Comparison of ENCODE assay signal across 11 mouse cellular contexts in the genomic region with DNA sequence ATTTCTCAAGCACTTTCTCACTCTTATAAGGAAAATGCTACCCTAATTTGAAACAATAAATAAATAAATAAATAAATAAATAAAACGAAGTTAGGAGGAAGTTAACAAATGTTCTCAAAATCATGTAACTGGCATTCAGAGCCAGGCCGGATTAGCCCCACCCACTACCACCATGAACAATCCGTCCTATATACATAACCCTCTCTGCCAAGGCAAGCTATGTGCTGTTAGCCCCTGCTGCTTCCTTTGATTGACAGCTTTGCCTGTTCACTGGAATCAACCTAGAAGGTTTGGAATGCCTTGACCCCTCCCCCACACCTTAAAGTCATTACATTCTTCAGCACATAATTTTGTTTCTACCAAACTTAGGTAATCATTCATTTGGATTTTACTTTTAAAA. TPM values are rescaled to one million over a fixed set of nuclear protein-coding genes. Genes with fewer than 3 reads are reported as not detected.
DNase-seq lines count a peak whose midpoint lies in the region; ATAC-seq and TF ChIP-seq lines count a peak whose summit lies in the region.
"Had no signal": no experiment of that assay in that cellular context is flagged by ENCODE, and none has a peak within 500 bp of the region (broad histone marks: within the 10 kb centered on the region; RNA-seq: fewer than 3 reads in every experiment).

No protein-coding gene starts in this region.

- peak overlapping the region; percentile 98; the same call in 1 of the 2 replicates for H3K4me2 ChIP-seq in heart, embryonic 12.5 days
- no peak overlapping the region for H3K4me2 ChIP-seq in lung, embryonic 16.5 days (ENCODE audit: low read depth, low read length)
- H3K4me2 ChIP-seq in liver, embryonic 16.5 days (ENCODE audit: low read depth, low read length) = peak overlapping the region; percentile 98
- no peak overlapping the region for H3K4me2 ChIP-seq in forebrain, postnatal 0 days (ENCODE audit: low read depth)

- WGBS in heart, embryonic 12.5 days = 52% methylated on average over 3 of the region's 3 CpGs
- 57% methylated on average over 3 of the region's 3 CpGs for WGBS in lung, embryonic 16.5 days
- WGBS in lung, adult 2 months = 38% methylated on average over 3 of the region's 3 CpGs
- WGBS in liver, embryonic 16.5 days (ENCODE audit: insufficient replicate concordance) = 47% methylated on average over 3 of the region's 3 CpGs
- 78% methylated on average over 3 of the region's 3 CpGs for WGBS in forebrain, postnatal 0 days

- H3K27me3 ChIP-seq in heart, embryonic 12.5 days (replicated peaks) = no peaks in the 10 kb centered on the region
- H3K27me3 ChIP-seq in lung, embryonic 16.5 days (ENCODE audit: control insufficient read depth, insufficient read depth, low read depth, low read length) = no peaks in the 10 kb centered on the region
- no peaks in the 10 kb centered on the region for H3K27me3 ChIP-seq in liver, embryonic 16.5 days (ENCODE audit: control insufficient read depth, insufficient read depth, low read depth, low read length)
- H3K27me3 ChIP-seq in forebrain, postnatal 0 days (ENCODE audit: insufficient read depth, low read length) = no peaks in the 10 kb centered on the region

- no peak overlapping the region for H3K9ac ChIP-seq in heart, embryonic 12.5 days
- H3K9ac ChIP-seq in lung, embryonic 16.5 days (ENCODE audit: low read length) = no peak overlapping the region
- H3K9ac ChIP-seq in liver, embryonic 16.5 days (ENCODE audit: low read depth, low read length) = no peak overlapping the region
- H3K9ac ChIP-seq in forebrain, postnatal 0 days = no peak overlapping the region

- no peak for TF ChIP-seq CTCF in lung, adult 2 months (IDR thresholded peaks at IDR 0.05; ENCODE audit: insufficient read depth, low read length)
- TF ChIP-seq CTCF in forebrain, postnatal 0 days (IDR thresholded peaks at IDR 0.05; ENCODE audit: low read depth) = no peak

- peak overlapping the region; percentile 98; the same call in 1 of the 2 replicates for H3K27ac ChIP-seq in heart, embryonic 12.5 days (ENCODE audit: poor library complexity, severe bottlenecking)
- peak overlapping the region; percentile 95; the same call in 1 of the 2 replicates for H3K27ac ChIP-seq in lung, embryonic 16.5 days (ENCODE audit: low read length)
- H3K27ac ChIP-seq in liver, embryonic 16.5 days (ENCODE audit: low read length) = peak overlapping the region; percentile 98
- no peak overlapping the region for H3K27ac ChIP-seq in forebrain, postnatal 0 days (ENCODE audit: low read depth, low read length)

- H3K36me3 ChIP-seq in heart, embryonic 12.5 days = peaks cover 20% of the 10 kb centered on the region
- H3K36me3 ChIP-seq in lung, embryonic 16.5 days (ENCODE audit: control insufficient read depth, insufficient read depth, low read length) = peaks cover 10% of the 10 kb centered on the region
- 0 out of 2 replicates have a peak, but pooled peaks cover 4% of the 10 kb centered on the region for H3K36me3 ChIP-seq in liver, embryonic 16.5 days (ENCODE audit: control insufficient read depth, insufficient read depth)
- H3K36me3 ChIP-seq in forebrain, postnatal 0 days (ENCODE audit: insufficient read depth) = no peaks in the 10 kb centered on the region

- intact Hi-C loops in heart, postnatal 10 days (cut with DNase I) = no loop called here

- no peak for ATAC-seq in heart, embryonic 12.5 days (ENCODE audit: insufficient number of reproducible peaks, low FRiP score)
- no peak for ATAC-seq in lung, embryonic 16.5 days (ENCODE audit: low read depth)
- no peak for ATAC-seq in liver, embryonic 16.5 days (ENCODE audit: low read depth)
- no peak for ATAC-seq in forebrain, postnatal 0 days
- ATAC-seq: hindbrain, embryonic 16.5 days had no signal

- H3K4me1 ChIP-seq in heart, embryonic 12.5 days (replicated peaks) = peaks cover 50% of the 10 kb centered on the region
- H3K4me1 ChIP-seq in lung, embryonic 16.5 days (replicated peaks; ENCODE audit: control insufficient read depth, insufficient read depth, low read length) = peaks cover 20% of the 10 kb centered on the region
- peaks cover 21% of the 10 kb centered on the region for H3K4me1 ChIP-seq in lung, adult 2 months (ENCODE audit: control insufficient read depth, insufficient read depth, low read length)
- peaks cover 25% of the 10 kb centered on the region for H3K4me1 ChIP-seq in liver, embryonic 16.5 days (ENCODE audit: control insufficient read depth, low read depth, low read length)
- H3K4me1 ChIP-seq in forebrain, postnatal 0 days (ENCODE audit: insufficient read depth) = peaks cover 4% of the 10 kb centered on the region; the same call in 1 of the 2 replicates

- H3K9me3 ChIP-seq in heart, embryonic 12.5 days (replicated peaks) = no peaks in the 10 kb centered on the region
- no peaks in the 10 kb centered on the region for H3K9me3 ChIP-seq in lung, embryonic 16.5 days (ENCODE audit: control insufficient read depth, low read length)
- no peaks in the 10 kb centered on the region for H3K9me3 ChIP-seq in liver, embryonic 16.5 days (replicated peaks; ENCODE audit: control insufficient read depth, low read length)
- H3K9me3 ChIP-seq in forebrain, postnatal 0 days (ENCODE audit: low read length) = no peaks in the 10 kb centered on the region
- H3K9me3 ChIP-seq: limb, embryonic 10.5 days had no signal

- H3K4me3 ChIP-seq in heart, embryonic 12.5 days = no peak overlapping the region
- H3K4me3 ChIP-seq in lung, embryonic 16.5 days (ENCODE audit: low read length) = no peak overlapping the region
- H3K4me3 ChIP-seq in lung, adult 2 months (replicated peaks; ENCODE audit: extremely low read depth, low read depth, low read length) = no peak overlapping the region
- H3K4me3 ChIP-seq in liver, embryonic 16.5 days (ENCODE audit: low read depth, low read length) = no peak overlapping the region
- no peak overlapping the region for H3K4me3 ChIP-seq in forebrain, postnatal 0 days (ENCODE audit: low read depth, low read length)

- TF ChIP-seq POLR2A in lung, adult 2 months (IDR thresholded peaks at IDR 0.05; ENCODE audit: borderline replicate concordance, extremely low read depth, low read depth, low read length) = no peak

- no peak for DNase-seq in heart, postnatal 10 days
- DNase-seq in lung, adult 2 months = no peak
- peak; percentile 24 for DNase-seq in embryo, embryonic 10.5 days (ENCODE audit: low spot score)
- no peak for DNase-seq in forebrain, postnatal 0 days
- no peak for DNase-seq in c-Kit-positive CD71-positive TER-119-positive erythroid progenitor cells, embryonic 14.5 days (ENCODE audit: low spot score)
- DNase-seq: thymus, postnatal 14 days had no signal

RNA-seq across cellular contexts. Expression of gene Pelo, which starts 1.5 kb away (rescaled TPM):
- 7.1 TPM in 2 replicates for polyA plus RNA-seq in heart, embryonic 12.5 days (2016; fragmentation: Nextera tagmentation; extraction: Ambion mirVana)
- 10 to 100 TPM; 26.7 to 28.3 TPM for total RNA-seq in heart, postnatal 10 days (2021)
- polyA plus RNA-seq in lung, embryonic 16.5 days (2015; fragmentation: Nextera tagmentation; extraction: Ambion mirVana) = 4.4 and 5.0 TPM in 2 replicates
- polyA plus RNA-seq in lung, adult 2 months (2012; rRNA removed) = 30.2 and 32.9 TPM in 2 replicates
- polyA plus RNA-seq in liver, embryonic 16.5 days (2015; fragmentation: Nextera tagmentation; extraction: Ambion mirVana) = 2.2 and 2.6 TPM in 2 replicates
- 10.1 and 12.2 TPM in 2 replicates for total RNA-seq in forebrain, postnatal 0 days (2014; rRNA removed)
- 6.2 and 6.6 TPM in 2 replicates for polyA plus RNA-seq in forebrain, postnatal 0 days (2015; fragmentation: Nextera tagmentation; extraction: Ambion mirVana)

RNA-seq across cellular contexts. Expression of gene Gm49395, which starts 10.2 kb away (rescaled TPM):
- 8.1 and 9.2 TPM in 2 replicates for polyA plus RNA-seq in heart, embryonic 12.5 days (2016; fragmentation: Nextera tagmentation; extraction: Ambion mirVana)
- 10 to 100 TPM; 17.2 to 21.0 TPM for total RNA-seq in heart, postnatal 10 days (2021)
- 6.5 and 7.6 TPM in 2 replicates for polyA plus RNA-seq in lung, embryonic 16.5 days (2015; fragmentation: Nextera tagmentation; extraction: Ambion mirVana)
- polyA plus RNA-seq in lung, adult 2 months (2012; rRNA removed) = 21.5 and 30.5 TPM in 2 replicates
- 2.8 TPM in 2 replicates for polyA plus RNA-seq in liver, embryonic 16.5 days (2015; fragmentation: Nextera tagmentation; extraction: Ambion mirVana)
- total RNA-seq in forebrain, postnatal 0 days (2014; rRNA removed) = 3.1 and 4.1 TPM in 2 replicates
- polyA plus RNA-seq in forebrain, postnatal 0 days (2015; fragmentation: Nextera tagmentation; extraction: Ambion mirVana) = 3.5 TPM in 2 replicates

RNA-seq across cellular contexts. Expression of gene Itga1, which starts 10.3 kb away (rescaled TPM):
- polyA plus RNA-seq in heart, embryonic 12.5 days (2016; fragmentation: Nextera tagmentation; extraction: Ambion mirVana) = 33.0 and 33.3 TPM in 2 replicates
- 10 to 100 TPM; 73.9 to 83.5 TPM for total RNA-seq in heart, postnatal 10 days (2021)
- 36.9 and 37.4 TPM in 2 replicates for polyA plus RNA-seq in lung, embryonic 16.5 days (2015; fragmentation: Nextera tagmentation; extraction: Ambion mirVana)
- polyA plus RNA-seq in lung, adult 2 months (2012; rRNA removed) = 24.0 and 36.1 TPM in 2 replicates
- polyA plus RNA-seq in liver, embryonic 16.5 days (2015; fragmentation: Nextera tagmentation; extraction: Ambion mirVana) = 5.4 and 6.5 TPM in 2 replicates
- total RNA-seq in forebrain, postnatal 0 days (2014; rRNA removed) = 4.4 and 8.2 TPM in 2 replicates
- polyA plus RNA-seq in forebrain, postnatal 0 days (2015; fragmentation: Nextera tagmentation; extraction: Ambion mirVana) = 2.6 and 3.2 TPM in 2 replicates

Comparison
In these comparisons a context has a peak if more than half of its experiments do, and no peak if none do; other contexts are left out.
1. H3K4me2 ChIP-seq: peak in heart, embryonic 12.5 days (single experiment) and liver, embryonic 16.5 days (single experiment); none in lung, embryonic 16.5 days (single experiment) and forebrain, postnatal 0 days (single experiment).